Mouse (Mus musculus) right cerebral cortex, postnatal 36 days (tissue): ENCODE measurements around the gene Selenoo.

Experiments
- DNase-seq, 2 experiments: peaks; one replicate each; pipeline ENCODE4 v3.0.0; 2022; ENCODE audit warnings: low spot score in 2 of 2, mixed read lengths in 1 of 2

Gene Selenoo

GRCm38 (mm10) chr15:89126622-89127021, 37.7 kb downstream of the Selenoo start:
- no peak for DNase-seq

- no peak for DNase-seq
These were observed 38.6 kb downstream of the Selenoo start for GRCm38 (mm10) chr15:89127364-89127940.

DNA sequence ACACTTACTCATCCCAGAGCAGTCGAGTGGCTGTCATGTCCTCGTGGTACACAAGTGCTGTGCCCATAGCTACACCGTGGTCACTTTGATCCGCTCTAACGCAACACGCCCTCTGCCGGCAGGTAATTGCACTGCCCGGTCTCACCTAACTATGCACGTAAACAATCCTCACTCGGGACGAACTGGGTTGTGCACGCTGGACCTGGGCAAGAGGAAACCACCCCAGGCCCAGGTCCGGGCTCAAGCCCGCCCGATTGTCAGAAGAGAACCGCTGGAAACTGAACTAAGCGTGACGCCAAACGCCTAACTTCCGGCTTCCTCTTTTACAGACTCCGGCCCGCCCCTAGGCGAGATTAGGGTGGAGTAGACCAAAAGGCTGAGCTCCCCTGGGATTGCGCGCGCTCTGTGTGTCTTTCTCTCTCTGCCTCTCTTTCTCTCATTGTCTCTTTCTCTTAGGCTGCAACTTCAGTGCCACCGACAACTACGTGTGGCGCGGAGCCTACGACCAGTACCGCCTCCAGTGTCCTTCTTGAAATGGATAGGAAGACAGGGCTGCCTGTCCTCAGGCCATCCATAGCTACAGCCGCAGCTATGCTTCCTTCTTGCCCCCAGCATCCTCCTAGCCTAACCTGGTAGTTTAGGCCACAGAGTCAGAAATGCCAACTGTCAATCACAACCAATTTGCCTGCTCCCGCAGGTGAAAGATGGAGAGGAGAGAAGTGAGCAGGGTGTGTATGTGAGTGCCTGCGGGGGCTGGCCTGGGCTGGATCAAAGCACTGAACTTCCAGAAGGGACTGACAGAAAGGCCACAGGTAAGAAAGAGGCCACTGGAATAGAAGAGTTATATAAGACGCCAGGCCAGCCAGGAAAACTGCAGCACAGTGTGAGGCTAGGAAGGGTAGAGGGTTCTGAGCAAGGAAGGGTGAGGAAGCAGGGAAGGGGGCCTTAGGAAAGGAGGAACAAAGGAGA, 39.8 kb downstream of the Selenoo start, which contains the start of gene Hdac10:
TSS of gene Hdac10 (minus strand) at position 319 of the 969 bp plus-strand sequence.
- DNase-seq: peak; percentile 80 to 83

GRCm38 (mm10) chr15:89130245-89130644, 41.4 kb downstream of the Selenoo start:
- no peak for DNase-seq

DNA sequence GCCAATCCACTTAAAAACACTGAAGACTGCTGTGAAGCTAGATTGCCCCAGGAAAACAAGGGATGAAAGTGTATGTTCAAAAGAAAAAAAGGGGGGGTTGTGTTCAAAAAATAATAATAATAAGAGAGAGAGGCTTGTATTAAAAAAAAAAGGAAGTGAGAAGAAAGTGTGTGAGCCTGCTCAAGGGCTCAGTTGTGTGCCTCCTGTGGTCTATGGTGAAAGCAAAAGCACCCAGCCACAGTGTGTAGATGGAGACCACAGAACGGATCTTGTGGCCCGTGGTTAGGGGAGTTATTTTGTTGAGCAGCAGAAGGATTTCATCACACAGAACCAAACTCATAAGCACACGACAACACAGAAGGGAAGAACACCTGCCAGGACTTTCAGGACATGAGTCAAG, 42.4 kb downstream of the Selenoo start:
- DNase-seq: no peak

- no peak for DNase-seq
These were observed 47.7 kb downstream of the Selenoo start for GRCm38 (mm10) chr15:89136461-89137155.

GRCm38 (mm10) chr15:89137378-89138045, 48.6 kb downstream of the Selenoo start:
- DNase-seq: no peak

GRCm38 (mm10) chr15:89138046-89138405, 49.1 kb downstream of the Selenoo start:
- no peak for DNase-seq

DNA sequence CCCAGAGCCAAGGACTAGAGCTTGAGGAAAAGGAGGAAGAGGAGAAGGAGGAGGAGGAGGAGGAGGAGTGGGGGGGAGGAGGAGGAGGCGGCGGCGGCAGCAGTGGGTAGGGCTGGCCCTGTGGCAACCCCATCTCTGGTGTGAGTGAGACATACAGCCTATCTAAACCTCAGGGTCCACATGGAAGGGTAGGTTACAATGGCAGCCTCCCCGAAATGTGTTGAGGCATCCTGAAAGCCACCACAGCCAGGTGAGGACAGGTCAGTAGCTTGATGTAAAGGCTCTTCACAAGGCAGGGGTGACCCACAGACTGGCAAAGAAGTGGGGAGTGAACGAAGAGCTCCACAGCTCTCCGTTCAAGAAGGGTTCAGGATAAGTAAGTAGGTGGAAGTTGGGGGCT, 49.6 kb downstream of the Selenoo start:
- DNase-seq: no peak

- peak; percentile 79 to 87 for DNase-seq
These were observed 51.3 kb downstream of the Selenoo start for GRCm38 (mm10) chr15:89140048-89140658.

- DNase-seq: no peak
These were observed 51.9 kb downstream of the Selenoo start, which contains the start of gene Mapk12 for GRCm38 (mm10) chr15:89140659-89141252. Mapk12 (minus strand) TSS chr15:89140703.

DNA sequence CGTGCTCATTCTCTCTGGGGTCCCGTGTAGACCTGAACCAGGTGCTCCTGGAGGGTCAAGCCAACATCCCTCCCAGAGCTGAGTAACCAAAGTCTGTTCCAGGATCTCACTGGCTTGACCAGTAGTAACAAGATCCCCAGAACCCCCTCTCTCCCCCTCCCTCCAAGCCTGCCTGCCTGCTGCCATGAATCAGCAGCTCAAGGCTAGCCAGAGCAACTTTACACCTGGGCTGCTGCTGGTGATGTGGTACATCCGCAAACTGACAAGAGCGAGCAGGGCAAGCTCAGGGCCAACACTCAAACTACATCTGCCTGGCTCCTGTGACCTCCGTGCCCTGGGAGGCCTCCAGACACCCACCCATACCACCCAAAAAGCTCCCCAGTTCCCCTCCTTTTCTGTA, 52.6 kb downstream of the Selenoo start:
- no peak for DNase-seq

GRCm38 (mm10) chr15:89141905-89142304, 53.0 kb downstream of the Selenoo start:
- no peak for DNase-seq

- no peak for DNase-seq
These were observed 54.2 kb downstream of the Selenoo start for GRCm38 (mm10) chr15:89143134-89143533.

DNA sequence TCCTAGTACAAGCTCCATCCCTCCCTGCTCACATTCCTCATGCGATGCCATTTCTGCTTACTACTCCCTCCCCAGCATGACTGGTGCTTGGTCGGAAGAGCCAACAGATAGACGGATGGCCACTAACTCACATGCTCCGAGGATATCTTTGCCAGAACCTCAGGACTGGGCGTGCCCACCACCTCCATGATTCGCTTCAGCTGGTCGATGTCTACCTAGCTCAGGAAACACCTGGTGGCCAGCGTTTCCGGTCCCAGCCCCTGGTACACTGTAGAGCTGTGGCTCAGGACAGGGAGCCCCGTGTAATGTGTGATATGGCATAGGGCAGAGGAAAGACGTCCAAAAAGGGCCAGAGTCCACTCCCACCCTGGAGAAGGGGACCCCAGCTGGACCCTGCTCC, 56.1 kb downstream of the Selenoo start:
- DNase-seq: no peak

GRCm38 (mm10) chr15:89145813-89146350, 57.0 kb downstream of the Selenoo start:
- no peak for DNase-seq

DNA sequence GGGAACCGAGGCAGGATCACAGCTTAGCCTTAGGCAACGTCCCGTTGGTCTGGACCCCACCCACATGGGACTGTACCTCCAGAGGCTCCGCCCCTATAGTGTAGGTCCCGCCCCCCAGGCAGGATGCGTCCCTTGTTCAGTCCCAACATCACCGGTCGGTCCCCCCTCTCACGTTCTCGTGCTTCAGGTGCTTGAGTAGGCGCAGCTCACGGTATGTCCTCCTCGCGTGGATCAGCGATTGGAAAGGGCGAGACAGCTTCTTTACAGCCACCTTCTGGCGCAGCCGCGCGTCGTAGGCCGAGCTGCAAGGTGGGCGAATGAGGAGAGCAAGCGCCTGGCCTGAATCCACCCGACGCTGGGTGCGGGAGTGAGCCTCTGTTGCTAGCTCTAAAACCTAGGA, 57.7 kb downstream of the Selenoo start:
- peak; percentile 76 to 82 for DNase-seq

GRCm38 (mm10) chr15:89147024-89147423, 58.1 kb downstream of the Selenoo start:
- peak; percentile 61 to 68 for DNase-seq

- no peak for DNase-seq
These were observed 58.6 kb downstream of the Selenoo start for GRCm38 (mm10) chr15:89147456-89147855.

DNA sequence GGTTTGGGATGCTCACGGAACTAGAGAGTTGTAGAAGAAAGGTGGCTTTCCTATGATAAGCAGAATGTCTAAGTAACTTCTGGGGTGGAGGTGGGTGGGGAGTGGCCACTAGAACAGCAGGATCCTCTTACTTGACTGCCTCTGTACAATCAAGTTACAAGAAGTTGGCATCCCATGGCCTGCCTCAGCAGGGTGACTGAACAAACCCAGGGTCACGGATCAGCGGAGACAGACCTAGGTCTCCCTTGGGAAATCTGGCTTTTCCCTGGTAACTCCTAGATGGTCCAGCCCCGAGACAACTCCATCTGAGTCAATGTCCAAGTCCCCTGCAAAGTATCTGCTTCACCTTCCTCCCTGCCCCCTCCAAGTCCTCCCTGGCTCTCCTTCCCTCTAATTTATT, 59.0 kb downstream of the Selenoo start:
- DNase-seq: no peak
